Mouse (Mus musculus): Measurements from ENCODE around the gene Olfr876.
"Not testable (repeated sequence)": the region's sequence is repeated elsewhere in the genome, so short reads cannot be mapped to it uniquely, and the experiment has no call there.

Olfr876 gene

DNA sequence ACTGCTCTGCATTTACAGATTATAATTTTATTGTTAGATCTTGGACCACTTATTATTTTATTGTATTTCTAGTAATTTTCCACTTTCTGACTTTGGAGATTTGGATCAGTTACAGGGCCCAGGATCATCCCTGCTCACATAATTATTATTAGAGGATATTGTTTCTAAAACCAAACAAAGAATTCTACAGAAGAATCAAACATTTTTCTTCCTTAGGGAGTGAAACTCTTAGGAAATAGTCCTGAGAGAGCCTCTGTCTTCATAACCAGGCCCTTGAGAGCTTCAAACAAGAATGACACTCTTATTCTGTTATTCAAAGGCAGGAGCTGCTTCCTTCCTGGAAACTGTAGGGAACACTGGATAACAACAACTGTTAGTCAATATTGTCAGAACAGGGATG is at the start of gene Olfr876:
Gene Olfr876, plus strand, starts transcription at position 301 of the 400 bp plus-strand sequence.
- no peak for DNase-seq (ENCODE audit: low spot score)

DNA sequence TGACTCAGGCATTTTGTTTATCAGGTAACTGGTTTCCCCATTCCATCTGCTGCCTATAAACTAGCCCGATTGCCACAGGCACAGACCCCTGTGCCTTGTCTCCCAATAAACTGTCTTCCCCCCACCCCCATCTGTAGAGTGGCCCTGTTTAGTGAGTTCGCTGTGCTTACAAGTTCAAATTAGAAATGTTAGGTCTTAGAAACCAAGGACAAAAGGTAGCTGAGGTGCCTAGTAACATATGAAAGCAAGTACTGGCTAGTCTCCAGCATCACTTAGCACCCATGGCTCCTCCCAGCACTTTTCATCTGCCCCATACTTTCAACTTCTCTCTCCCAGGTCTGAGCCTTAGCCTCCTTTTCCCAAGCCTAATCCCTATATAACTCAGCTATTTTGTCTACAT is 41.1 kb upstream of the Olfr876 start:
- DNase-seq (ENCODE audit: low spot score), result no peak

DNA sequence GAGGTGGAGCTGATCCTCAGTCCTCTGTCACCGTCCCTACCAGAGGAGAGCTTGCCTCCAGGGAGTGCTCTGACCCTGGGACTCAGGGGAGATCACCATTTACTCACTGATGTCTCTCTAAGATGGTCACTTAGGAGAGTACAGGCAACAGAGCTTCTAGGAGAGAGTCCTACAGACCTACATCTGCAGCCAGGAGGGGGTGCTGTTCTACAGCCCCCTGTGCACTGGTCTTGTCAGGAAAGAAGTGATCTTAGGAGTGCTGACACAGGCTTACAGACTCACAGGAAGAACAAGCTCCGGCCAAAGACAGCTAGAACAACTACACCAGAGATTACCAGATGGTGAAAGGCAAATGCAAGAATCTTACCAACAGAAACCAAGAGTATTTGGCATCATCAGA is 40.3 kb upstream of the Olfr876 start:
- no peak for DNase-seq (ENCODE audit: low spot score)

DNA sequence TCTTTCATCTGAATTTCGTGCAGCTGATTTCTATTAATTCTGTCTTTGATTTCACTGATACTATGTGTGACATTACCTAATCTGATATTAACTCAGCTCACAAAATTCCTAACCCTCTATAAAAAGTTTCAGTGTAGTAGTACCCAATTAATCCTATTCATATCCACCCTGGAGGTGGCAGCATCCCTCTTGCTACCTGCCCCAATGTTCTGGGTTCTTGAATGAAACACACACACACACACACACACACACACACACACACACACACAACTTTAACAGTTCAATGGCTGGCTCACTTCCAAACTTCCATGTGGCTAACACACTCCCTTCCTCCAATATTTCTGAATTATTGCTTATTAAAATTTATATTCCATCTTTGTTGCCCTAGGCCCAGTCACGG is 32.2 kb upstream of the Olfr876 start:
- DNase-seq (ENCODE audit: low spot score), result no peak

DNA sequence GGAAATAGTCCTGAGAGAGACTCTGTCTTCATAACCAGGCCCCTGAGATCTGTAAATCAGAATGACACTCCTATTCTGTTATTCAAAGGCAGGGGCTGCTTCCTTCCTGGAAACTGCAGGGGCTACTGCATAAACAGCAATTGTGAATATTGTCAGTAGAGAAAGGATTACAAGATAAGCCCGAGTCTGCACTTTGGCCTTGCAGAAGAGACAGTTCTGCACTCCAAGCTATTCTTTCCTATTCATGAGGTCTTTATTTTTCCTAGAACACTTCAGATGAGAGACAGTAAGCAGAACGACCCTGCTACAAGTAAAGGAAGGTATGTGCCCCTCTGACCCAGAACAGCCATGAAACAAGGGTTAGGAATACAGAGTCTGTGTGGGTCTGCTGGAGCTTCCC is 31.1 kb upstream of the Olfr876 start, which contains the start of gene Olfr875:
Gene Olfr875, plus strand, starts transcription at position 99 of the 400 bp plus-strand sequence.
- no peak for DNase-seq (ENCODE audit: low spot score)

DNA sequence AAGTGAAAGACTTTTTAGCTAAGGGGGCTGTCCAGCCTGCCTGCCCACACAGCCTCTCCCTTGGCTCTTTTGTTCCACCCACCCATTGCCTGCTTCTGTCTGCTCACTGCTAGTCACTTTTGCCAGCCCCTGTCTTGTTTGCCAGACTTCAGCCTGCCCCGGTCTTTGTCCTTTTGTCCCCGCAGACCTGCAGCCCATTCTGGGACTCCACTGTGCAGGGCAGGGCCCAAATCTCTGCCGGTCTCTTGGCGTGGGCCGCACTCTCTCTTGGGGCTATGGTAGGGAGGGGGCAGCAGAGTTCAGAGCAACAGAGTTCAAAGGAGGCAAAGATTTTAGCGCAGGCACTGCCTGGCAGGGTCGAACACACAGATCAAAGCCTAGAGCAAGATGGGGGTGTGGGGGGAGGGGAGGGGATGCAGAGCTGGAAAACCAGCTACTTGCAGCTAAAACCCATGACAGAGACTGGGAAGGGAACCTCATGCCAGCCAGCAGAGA is 20.0 kb upstream of the Olfr876 start:
- no peak for DNase-seq (ENCODE audit: low spot score)

DNA sequence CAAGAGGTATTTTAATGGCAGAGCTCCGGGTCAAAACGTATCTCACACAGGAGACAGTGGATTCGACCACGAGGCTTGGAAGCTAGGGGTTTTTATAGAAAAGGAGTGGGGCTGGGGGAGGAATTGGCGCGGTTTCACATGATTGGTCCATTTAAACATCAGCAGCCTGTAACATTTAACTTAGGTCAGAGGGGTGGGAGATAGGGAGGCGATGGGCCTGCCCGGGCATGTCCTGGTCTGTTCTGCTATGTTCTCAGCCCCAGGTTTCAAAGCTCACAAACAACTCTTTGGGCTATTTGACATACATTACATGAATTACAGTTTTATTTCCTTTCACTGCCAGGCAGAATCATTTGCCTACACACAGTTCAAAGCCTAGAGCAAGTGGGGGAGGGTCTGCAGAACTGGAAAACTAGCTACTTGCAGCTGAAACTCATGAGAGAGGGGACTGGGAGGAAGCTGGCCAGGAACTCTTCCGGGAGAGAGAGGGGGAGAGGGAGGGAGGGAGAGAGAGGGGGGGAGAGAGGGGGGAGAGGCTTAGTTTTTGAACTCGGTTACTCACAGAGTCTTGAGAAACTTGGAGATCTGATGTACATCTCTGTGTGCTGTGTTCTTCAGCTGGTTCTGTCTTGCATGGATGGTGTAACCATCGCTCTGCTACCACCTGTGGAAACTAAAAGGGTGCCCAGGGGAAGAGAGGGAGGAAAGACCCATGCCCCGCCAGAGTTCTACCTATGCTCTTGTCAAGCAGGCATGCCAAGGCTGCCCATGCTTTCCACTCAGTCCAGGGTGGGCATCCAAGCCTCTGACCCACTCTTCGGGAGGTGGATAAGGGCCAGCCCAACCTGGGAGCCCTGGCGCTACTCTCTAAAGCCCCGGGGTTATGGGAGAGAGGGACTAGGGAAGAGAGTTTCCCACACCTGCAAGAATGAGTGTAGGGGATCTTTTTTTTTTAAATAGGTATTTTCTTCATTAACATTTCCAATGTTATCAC is 19.1 kb upstream of the Olfr876 start:
- not testable (repeated sequence) for DNase-seq (ENCODE audit: low spot score)

DNA sequence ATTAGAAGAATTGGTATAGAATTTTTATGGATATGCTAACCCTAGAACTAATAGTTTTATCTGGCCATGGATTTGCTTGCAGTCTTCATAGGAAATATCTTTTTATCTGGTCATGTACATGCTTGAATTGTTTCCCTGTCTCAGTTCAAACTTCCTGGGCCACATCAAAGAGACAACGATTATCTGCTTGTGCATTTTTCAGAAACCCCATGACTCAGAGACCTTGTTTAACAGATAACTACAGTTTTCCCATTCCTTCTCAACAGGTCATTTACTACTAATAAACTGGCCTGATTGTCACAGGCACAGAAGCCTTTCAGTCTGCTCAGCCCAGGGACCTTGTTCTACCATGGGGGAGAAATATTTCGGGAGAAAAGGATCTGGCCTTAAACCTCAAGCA is 16.4 kb upstream of the Olfr876 start:
- DNase-seq (ENCODE audit: low spot score), result no peak

DNA sequence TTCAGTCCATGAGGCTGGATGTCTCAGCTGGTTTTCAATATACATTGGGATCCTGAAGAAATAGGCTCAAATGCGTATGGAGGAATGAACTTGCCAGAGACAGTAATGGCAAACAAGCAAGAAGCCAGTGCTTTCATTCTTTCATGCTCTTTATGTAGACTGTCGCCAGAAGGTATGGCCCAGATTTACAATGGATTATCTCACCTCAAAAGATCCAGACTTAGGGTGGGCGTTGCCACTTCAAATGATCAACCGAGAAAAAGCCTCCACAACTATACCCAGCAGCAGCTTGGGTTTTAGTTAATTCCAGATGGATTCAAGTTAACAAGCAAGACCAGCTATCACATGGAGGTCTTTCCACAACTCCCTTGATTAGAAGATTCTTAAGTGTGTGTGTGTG is 776 bp upstream of the Olfr876 start:
- DNase-seq (ENCODE audit: low spot score), result no peak

DNA sequence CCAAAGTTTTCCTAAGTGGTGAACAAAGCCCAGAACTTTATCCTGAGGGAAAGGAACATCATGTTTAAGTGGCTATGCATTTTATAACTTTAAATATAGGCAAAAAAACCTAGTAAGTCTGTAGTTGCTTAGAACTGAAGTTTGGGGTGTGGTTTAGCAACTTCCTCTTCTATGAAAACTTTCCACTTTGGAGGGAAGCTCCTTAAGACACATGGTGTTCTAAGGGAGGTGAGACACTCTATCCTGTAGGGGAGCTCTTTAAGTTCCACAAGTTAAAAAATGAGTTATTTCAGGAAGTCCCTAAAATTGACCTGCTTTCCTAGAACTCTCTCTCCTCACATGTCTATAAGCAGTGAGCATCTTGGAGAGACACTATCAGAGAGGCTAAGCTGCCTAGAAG is 4.4 kb downstream of the Olfr876 start:
- DNase-seq (ENCODE audit: low spot score), result no peak

DNA sequence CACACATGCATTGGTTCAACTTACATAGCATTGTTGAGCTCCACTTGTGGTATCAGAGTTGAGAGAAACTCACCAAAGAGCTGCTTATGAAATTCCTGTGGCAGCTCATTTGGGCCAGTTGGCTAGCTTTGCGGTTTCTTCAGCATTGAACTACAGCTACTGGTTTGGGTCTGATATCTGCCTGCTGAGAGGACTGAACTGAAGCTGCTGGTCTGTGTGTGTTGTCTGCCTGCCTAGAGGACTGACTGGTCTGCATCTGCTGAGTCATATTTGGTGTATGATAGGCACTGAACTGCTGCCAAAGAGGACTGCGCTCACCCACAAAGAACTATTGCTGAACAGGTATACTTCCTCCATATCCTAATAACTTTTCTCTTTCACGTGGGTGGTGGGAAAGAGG is 5.6 kb downstream of the Olfr876 start:
- no peak for DNase-seq (ENCODE audit: low spot score)

DNA sequence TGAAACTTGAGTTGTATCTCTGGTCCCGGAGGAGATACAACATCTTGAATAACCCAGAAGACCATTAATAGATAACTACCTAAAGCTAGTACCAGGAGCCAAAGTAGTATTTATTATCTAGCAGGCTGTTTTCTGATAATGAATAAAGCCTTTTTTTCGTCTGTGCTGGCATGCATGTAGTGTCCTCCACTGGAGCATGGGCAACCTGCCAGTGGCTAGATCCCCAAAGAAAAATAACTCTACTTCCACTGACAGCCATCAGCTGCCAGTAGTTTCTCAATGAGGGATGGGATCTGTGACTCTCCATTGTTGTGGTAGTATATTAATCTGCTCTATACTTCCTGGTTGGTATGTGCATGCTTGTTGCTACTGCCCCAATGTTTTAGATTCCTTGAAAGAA is 6.1 kb downstream of the Olfr876 start:
- no peak for DNase-seq (ENCODE audit: low spot score)

DNA sequence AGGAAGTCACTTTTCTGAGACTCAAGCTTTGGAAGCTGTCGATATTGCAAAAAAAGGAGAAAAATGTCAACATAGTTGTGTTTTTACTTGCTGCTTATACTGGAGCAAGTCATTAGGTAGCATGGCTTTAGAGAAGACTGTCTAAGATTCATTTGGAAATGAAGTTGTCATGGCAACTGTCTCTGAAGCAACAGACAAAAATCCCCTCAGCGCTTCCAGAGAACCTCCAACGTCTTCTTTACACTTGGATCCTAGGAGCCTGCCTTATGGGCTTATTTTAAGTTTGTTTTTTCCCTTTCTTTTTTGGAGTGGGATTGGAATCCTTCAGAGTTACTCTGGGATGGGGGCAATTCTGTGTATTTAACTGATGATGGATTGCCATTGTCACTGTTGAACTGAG is 11.9 kb downstream of the Olfr876 start:
- DNase-seq (ENCODE audit: low spot score), result no peak

DNA sequence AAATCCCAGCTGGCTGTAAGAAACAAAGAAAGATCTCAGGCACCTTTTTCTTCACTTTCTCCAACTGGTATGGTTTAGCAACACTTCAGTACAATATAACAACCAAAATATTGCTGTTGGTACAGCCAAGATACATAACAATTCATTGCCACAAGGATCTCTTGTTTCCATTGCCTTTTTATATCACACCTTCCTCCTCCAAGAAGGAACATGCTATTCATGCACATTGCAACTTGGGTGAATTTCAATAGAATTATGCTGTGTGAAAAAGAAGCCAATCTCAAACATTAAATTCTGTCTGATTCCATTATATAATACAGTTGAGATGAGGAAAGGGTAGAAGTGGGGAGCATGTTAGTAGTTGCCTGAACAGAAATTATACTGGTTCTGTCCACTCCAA is 27.1 kb downstream of the Olfr876 start:
- no peak for DNase-seq (ENCODE audit: low spot score)

DNA sequence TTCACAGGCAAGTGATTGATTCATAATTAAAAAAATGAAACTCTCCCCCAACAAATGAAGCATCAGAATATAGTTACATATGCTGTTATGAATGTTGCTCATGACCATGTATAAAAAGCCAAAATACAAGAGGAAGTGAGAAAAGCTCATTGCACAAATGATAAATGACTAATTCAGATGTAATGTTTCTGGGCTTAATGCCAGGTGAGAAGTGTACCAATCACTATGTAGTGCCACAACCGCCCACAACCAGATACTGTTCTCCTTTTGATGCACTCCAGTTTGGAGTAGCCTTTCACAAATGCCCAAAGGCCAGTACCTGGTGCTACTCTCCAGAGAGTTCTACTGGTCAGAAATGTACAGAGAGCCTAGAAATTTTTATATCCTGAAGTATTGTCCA is 30.5 kb downstream of the Olfr876 start:
- DNase-seq (ENCODE audit: low spot score), result peak; percentile 40

DNA sequence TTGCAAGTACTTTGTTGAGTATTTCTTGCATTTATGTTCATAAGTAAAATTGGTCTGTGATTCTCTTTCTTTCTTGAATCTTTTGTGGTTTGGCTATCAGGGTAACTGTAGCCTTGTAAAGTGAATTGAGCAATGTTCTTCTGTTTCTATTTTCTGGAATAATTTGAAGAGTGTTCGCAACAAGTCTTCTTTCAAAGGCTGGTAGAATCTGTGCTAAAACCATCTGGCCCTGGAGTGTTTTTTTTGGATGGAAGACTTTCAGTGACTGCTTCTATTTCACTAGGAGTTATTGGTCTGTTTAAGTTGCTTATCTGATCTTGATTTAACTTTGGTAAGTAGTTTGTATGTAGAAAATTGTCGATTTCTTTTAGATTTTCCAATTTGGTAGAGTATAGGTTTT is 46.4 kb downstream of the Olfr876 start:
- DNase-seq (ENCODE audit: low spot score), result no peak

DNA sequence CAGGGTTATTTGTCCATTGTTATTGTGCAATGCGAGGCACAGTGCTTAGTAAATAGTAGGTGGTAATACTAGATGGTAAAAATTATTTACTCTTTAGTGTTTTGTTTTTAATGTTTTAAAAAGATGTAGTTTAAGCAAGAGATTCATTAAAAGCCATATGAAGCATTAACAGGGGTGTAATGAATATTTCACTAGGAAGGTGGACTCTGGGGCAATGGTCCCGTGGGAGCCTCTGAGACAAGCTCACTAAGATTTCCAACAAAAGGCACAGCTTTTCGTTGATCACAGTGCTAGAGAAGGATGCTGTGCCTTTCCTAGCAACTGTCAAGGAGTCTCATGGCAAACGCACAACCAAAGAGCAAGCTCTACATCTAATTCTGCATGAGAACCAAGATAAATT is 51.1 kb downstream of the Olfr876 start, which contains the start of gene Olfr877:
Gene Olfr877, plus strand, starts transcription at position 301 of the 400 bp plus-strand sequence.
- no peak for DNase-seq (ENCODE audit: low spot score)
